Mouse (Mus musculus): Measurements from ENCODE around the gene Gm5483.
"Not testable (repeated sequence)": the region's sequence is repeated elsewhere in the genome, so short reads cannot be mapped to it uniquely, and the experiment has no call there.

Gm5483 gene

DNA sequence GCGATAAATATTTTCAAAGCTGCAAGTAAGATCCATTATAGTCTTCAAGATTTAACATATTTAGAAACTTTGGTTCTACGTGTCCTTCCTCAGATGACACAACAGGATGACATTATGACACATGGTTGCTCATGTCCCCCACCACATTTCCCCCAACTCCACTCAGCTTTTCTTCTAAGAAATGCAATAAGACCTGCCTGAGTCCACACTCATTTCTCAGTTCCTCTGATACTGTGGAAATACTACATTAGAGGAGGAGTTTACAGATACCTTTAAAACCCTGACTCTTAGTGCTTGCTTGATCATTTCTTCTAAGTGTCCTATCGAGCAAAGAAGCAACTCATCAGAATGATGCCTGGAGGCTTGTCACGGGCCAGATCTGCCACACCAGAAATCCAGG, at the start of gene Gm5483:
Gene Gm5483, plus strand, starts transcription at position 301 of the 400 bp plus-strand sequence.
- not testable (repeated sequence) for DNase-seq

DNA sequence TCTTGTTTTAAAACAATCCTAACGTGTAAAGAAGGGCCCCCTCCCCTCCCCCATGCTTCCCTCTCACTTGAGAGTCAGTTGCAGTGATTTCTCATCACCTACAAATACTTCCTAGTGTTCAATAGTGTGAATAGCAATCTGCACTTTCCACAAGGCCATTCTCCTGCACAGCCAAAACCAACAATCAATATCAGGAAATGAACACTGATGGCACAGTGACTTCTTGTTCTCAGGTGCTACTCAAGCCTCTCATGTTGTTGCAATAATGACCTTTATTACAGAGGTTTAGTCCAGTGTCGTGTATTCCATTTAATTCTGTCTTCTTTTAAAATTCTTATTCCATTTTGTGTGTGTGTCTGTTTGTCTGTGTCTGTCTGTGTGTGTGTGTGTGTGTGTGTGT, 45.8 kb upstream of the Gm5483 start:
- DNase-seq = no peak

DNA sequence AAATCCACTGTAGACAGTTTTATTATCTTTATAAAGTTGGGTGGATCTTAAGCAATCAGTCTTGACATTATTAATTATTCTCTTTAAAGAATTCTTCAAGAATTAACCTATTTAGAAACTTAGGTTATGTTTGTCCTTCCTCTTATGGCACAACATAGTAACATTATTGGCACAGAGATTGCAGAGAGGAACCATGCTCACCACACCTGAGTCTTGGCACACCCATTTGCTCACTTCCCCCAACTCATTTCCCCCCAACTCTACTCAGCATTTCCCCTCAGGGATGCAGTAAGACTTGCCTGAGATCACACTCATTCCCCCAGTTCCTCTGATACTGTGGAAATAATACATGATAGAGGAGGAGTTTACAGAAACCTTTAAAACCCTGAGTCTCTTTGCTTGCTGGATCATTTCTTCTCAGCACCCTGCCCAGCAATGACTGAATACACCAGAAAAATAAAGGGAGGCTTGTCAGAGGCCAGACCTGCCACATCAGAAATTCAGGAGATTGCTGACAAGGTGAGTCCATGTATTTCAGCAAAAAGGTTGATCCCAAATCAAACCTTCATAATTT, 27.5 kb upstream of the Gm5483 start, which contains the start of gene Stfa2l1:
Gene Stfa2l1, plus strand, starts transcription at position 410 of the 574 bp plus-strand sequence.
- DNase-seq = no peak

- DNase-seq = not testable (repeated sequence)
Observed at GRCm38 (mm10) chr16:36167841-36168240, 16.2 kb upstream of the Gm5483 start.

GRCm38 (mm10) chr16:36176108-36176507, 7.9 kb upstream of the Gm5483 start:
- no peak for DNase-seq

DNA sequence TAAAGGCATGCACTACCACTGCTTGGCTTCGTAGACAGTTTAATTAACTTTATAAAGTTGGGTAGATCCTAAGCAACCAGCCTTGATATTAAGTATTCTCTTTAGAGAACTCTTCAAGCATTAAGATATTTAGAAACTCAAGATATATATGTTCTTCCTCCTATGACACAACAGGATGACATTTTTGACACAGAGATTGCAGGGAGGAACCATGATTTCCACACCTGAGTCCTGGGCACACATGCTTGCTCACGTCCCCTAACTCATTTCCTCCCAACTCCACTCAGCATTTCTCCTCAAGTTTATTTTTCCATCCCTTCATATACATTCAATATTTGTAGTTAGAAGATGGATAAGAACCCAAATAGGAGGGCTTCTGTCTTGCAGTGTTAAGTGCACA, 4.1 kb upstream of the Gm5483 start:
- no peak for DNase-seq

DNA sequence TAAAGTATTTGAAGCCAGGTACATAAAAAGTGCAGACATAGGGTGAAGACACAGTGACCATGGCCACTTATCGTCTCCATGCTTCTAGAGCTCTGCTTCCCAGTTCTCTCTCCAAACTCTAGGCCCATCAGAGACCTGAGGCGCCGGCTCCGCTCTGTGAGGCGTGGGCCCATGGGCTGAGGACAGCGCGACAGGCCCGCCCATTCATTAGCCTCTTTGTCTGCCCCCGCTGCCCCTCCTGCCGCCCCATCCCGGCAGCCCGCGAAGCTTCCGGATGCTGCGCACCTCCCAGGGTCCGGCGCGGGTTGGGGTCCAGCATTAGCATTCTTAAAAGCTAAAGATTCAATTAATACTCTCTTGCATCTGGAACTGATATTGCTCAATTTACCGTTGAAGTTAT, 15.2 kb downstream of the Gm5483 start:
- DNase-seq = peak in 1 of 2 experiments; percentile 28

DNA sequence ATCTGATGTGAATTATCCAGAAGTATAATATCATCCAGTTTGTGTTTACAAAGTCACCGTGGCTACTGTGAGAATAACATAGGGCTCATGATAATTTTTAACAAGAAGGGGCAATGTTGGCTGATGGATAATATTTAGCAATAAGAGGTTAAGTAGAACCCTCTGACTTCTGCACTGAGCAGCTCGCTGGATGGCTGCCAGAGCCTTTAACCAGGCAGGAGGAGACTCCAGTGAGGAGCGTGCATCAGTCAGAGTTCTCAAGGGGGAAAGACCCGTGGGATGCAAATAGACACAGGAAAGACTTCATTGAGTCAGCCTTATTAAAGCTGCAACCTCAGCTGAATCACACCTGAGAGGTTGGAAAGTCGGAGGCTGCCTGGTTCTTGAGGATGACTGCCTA, 19.8 kb downstream of the Gm5483 start:
- DNase-seq = peak; percentile 66 to 76

- not testable (repeated sequence) for DNase-seq
Observed at GRCm38 (mm10) chr16:36205684-36206083, 21.7 kb downstream of the Gm5483 start.

DNA sequence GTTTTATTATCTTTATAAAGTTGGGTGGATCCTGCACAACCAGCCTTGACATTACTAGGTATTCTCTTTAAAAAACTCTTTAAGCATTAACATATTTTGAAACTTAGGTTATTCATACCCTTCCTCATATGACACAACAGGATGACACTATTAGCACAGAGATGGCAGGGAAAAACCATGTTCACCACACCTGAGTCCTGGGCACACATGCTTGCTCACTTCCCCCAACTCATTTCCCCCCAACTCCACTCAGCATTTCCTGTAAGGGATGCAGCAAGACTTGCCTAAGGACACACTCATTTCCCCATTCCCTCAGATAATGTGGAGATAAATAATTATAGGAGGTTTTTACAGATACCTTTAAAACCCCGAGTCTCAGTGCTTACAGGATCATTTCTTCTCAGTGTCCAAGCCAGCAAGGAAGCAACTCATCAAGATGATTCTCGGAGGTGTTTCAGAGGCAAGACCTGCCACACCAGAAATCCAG, 26.0 kb downstream of the Gm5483 start, which contains the start of gene Gm5416:
Gene Gm5416, plus strand, starts transcription at position 437 of the 487 bp plus-strand sequence.
- no peak for DNase-seq

DNA sequence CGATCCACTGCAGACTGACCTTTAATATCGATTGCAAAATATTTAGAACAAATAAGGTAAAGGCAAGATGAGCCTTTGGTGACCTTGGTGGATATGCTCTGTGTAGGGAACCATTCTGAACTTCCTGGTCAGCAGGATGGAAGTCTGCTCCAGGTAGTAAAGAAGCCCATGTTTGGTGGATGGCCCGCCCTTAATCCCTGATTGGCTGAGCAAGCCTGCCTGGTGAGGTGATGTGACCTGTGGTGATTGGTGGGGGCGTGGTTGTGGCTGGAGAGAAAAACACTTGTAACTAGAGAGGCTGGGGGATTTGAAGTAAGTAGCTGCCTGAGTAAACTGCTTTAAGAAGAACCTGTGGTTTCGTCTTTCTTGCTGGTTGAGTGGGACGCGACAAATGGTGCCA, 37.2 kb downstream of the Gm5483 start, which contains the start of gene 2010005H15Rik:
Gene 2010005H15Rik, plus strand, starts transcription at position 301 of the 400 bp plus-strand sequence.
- DNase-seq = not testable (repeated sequence)

All from kidney, postnatal 25 days (tissue).